Mouse (Mus musculus) MEL (cell line): Measurements from ENCODE around the gene Zswim5.

ENCODE experiments used
- GATA1 ChIP-seq: IDR thresholded peaks from 2 replicates; pipeline ENCODE4 v1.6.1; 2011; ENCODE audit warnings: low read depth, low read length, improper control_type of control experiment
- MAX ChIP-seq: IDR thresholded peaks from 2 replicates; pipeline ENCODE4 v1.6.1; 2011; ENCODE audit warnings: low read length, improper control_type of control experiment
- POLR2A ChIP-seq, 2 experiments: IDR thresholded peaks; 2 replicates each; pipeline ENCODE4 v1.6.1; 2011 to 2012; ENCODE audit warnings: low read length in 2 of 2, mild to moderate bottlenecking in 2 of 2, control low read depth in 1 of 2, improper control_type of control experiment in 1 of 2, low read depth in 1 of 2, moderate library complexity in 1 of 2; ENCODE audit not compliant: control insufficient read depth in 1 of 2, insufficient read depth in 1 of 2, poor library complexity in 1 of 2

DNA sequence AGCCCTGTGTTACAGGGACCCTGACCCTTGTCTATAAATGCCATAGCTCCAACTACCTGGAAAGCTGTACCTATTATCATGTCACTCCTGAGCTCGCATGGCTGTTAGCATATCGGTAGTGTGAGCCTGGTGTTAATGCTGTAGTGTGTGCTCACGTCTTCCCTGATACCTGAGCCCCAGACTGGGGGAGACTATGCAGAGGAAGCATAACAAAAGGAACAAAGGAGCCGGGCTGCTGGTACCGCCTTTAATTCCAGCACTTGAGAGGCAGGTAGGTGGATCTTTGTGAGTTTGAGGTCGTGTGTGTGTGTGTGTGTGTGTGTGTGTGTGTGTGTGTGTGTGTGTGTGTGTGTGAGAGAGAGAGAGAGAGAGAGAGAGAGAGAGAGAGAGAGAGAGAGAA lies 112.6 kb downstream of the Zswim5 start:
- no peak for TF ChIP-seq POLR2A (IDR thresholded peaks at IDR 0.05; ENCODE audit: control insufficient read depth in 1 of 2, insufficient read depth in 1 of 2, low read depth in 1 of 2, low read length in 2 of 2, poor library complexity in 1 of 2)
- TF ChIP-seq MAX = no peak
- no peak for TF ChIP-seq GATA1
